Mouse (Mus musculus) G1E-ER4 (cell line): Measurements from ENCODE around the gene Hspb3. TPM values are rescaled to one million over a fixed set of nuclear protein-coding genes. Genes with fewer than 3 reads are reported as not detected.

Experiments
- GATA1 ChIP-seq: IDR thresholded peaks from one replicate; pipeline ENCODE4 v1.8.0; 2012; ENCODE audit warnings: low read length, inconsistent platforms
- polyA plus RNA-seq: library from polyadenylated mRNA; stranded (reverse); fragments of >175 nt; gene quantifications from 2 replicates; pipeline ENCODE4 v1.2.3, GENCODE M21; 2012

Gene Hspb3
- polyA plus RNA-seq, result not detected in 2 replicates

DNA sequence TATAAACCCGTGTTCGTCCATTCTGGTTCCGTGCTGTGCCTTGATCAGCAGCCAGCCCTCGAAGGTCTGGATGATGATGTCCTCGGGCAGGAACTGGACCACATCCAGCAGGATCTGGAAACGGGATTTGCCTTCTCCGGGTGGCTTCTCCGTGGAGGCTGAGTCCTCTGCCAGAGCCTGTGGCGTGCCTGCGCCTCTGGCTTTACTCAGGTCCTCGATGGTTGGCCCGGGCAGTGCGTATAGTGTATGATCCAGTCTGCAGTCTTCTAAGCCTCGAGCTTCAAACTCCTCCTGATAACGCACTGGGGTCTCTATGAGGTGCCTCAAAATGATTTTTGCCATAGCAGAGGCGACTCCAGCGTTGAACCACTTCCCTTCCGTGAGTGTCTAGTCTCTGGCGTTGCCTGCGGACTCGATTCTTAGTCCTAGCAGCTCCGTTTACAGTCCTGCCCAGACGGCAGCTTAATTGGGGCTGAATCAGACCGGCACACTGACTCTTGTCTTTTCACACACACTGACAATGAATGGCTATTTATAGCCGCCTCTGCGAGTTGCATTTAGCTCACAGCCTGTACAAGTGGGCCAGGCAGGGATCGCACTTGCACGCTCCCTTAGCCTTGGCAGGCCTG, at the start of gene Hspb3:
Gene Hspb3 (minus strand): TSS at position 526 of the 629 bp plus-strand sequence.
- no peak for TF ChIP-seq GATA1

DNA sequence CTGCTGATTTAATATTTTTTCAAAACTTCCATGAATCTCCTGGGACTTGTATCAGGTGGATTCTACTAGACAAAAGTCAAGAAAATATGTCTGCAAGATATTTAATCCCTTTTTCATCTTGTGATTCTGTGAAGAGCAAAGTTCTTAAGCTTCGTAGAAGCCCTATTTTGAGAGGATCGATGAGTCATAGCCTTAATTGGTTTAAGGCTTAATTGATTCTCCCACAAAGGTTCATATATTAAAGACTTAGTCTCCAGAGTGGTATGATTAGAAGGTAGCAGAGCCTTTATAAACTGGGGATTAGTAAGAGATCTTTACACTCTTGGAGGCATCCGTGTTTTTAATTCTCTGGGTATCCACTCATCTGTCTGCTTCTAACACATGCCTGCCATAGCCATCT, 49.7 kb upstream of the Hspb3 start:
- no peak for TF ChIP-seq GATA1

DNA sequence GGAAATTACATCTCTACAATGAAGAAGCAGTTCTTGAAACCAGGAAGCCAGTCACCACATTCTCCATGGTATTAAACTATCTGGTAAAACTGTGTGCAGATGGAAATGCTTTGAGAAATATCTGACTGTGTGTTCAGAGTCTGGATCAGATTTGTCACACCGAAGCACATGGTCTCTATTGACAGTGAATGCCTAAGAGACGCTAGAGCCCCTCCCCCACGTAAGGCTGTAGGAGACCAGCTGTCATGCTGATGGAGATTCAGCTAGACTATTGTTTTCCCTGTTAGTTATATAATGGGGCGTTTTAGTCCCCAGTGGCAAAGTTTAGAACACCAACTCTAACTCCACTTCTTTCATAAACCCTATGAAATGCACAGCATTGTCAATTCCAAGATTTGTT, 42.7 kb upstream of the Hspb3 start:
- TF ChIP-seq GATA1, result no peak

DNA sequence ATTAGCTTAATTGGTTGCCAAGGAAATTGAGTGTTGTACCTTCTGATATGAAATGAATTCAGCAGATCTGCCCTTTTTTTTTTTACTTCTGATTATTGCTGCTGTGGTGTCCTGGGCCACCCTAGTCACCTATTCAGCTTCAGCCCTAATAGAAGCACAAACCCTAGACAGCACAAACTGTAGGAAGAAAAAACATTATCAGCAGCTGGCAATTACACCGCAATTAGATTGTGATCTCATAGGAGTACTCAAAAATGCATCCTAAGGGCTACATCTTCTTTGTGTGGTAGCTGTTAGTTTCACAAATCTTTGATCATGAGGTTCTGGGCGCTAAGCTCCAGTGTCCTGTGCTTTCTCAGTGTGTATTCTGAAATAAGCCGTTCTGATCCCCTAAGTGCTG, 37.7 kb upstream of the Hspb3 start:
- no peak for TF ChIP-seq GATA1

DNA sequence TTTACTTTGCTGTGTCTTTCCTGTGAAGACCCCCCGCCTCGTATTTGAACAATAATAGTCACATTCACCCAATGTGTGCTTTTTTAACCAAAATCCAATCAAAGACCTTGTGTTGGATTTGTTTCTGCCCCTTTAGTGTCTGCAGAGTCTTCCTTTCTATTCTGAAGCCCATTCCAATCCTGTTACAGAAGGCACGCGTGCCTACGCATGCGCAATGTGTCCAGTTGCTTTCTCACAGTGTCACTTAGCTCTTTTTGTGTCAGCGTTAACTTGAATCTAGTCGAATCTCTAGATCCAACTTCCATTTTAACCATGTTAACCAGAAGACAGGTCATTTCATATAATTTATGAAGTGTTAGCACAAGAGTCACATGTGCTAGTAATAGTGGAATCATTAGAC, 36.5 kb upstream of the Hspb3 start:
- no peak for TF ChIP-seq GATA1

DNA sequence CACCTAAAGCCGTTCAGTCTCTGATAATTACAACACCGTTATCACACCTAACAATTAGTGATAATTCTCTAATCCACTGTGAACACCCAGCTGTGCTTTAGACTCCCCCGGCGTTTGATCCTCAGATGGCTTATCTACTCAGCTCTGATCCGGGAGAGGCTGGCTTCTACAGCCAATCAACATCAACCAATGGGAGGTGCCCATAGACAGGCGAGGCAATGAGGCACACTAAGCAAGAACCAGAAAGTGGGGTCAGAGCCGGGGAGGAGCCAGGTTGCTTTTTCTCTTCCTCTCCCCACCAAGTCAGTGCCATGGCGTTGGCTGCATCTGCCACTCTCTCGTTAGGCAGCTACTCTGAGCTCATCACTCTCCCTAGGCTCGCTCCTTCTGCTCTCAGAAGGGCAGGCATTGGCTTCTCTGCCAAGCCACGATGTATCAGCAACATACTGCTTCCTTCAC, 36.0 kb upstream of the Hspb3 start:
- TF ChIP-seq GATA1, result no peak

DNA sequence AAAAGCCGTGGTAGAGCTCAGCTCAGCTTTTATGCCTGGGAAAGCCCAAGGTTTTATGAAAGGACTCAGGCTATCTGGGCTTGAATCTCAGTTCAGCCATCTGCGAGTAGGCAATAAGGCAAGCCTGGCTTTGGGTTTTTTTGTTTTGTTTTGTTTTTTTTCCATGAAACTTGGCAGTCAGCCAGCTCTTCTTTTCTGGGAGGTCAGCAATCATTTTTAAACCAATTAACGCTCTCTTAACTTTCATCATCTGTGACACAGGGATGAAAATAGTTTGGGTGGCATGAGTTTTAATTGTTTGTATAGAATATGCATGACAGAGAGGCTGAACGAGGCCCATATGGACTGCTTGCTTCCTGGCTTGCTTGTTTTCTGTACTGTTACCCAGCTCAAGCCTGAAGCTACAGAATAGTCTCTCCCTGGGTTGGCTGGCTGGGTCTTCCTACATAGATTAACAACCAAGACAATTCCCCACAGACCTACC, 33.4 kb upstream of the Hspb3 start:
- TF ChIP-seq GATA1, result no peak

DNA sequence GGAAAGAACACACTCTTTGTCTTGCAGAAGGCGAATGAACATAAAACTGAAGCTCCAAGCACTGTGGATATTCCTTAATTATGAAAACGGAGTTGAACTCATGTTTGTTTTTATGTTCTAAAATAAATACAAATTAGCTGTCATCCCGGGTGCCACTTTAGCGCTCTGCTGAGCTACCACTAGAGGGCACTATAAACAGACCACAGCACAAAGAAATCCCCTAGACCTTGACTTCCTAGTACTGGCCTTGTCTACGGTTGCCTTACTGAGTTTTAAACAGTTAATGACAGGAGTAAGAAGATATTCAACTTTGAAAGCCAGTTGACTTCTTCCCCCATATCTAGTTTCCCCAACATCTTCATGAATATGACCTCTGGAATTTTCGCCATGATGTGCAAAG, 29.9 kb upstream of the Hspb3 start:
- no peak for TF ChIP-seq GATA1

DNA sequence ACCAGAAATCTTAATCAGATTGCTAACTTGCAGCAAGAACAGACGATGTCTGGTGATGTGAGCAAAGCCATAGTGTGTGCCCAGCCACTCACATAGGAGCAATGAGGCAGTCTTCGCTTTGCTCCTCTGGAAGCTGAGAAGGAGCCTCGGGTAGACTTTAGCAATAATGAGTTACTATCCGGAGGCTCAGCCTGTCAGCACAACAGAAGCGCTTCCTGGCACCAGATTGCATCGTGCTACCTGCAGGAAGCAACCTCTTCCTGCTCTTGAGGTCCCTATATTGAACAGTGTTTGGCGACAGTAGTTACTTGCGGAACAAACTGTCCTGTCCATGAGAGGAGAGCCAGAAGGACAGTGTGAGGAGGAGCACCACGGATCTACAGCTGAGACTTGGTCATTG, 28.2 kb upstream of the Hspb3 start:
- no peak for TF ChIP-seq GATA1

DNA sequence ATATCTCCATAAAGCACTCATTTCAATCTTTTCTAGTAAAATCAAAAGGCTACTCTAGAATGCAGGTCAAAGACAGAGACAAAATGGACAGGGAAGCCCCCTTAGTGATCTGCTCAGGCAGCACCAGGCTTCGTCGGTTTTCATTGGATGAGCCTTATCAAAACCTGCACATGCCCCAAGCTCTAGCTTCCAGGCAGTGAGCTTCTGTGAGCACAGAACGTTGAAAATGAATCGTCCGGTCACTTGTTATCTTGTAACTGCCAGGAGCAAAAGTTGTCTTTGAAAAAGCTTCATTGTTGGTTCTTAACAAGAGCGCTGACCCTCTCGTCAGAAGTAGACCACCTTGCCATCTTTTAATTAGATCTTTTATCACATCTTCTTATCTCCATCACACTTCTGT, 26.4 kb upstream of the Hspb3 start:
- no peak for TF ChIP-seq GATA1

DNA sequence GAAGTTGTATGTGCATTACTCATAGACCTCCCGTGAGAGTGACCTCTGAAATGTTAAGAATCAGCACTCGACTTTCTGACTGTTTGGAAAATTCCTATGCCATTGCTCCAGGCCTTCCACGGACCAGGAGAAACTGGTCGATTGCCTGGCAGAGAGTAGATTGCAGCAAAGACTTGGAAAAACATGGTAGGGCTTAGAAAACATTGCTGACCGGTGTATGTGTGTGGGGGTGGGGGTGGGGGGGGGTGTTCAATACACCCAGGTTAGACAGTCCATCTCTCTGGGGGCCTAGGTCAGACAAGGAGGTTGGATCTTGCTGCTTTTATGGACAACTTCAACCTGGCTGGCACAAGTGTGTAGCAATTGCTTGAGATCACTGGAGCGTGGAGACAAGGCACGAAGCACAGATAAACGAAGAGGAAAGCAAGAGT, 23.2 kb upstream of the Hspb3 start:
- no peak for TF ChIP-seq GATA1

DNA sequence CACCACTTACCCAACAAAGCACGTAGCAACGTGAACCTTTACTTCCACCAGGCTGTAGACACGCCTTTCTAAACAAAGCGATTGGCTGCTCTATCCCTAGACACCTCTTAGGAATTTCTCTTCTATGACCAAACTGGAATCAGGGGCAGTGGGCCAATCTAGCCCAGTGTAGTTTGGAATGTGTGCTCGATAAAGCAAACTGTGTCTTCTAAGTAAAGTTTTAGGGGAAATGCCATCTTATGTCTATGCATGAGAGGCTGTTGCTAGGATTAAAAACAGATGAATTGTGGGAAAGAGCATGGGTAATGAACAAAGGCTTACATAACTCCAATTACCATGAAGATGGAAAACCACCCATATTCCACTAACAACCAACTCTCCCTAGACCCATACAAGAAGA, 19.3 kb upstream of the Hspb3 start:
- no peak for TF ChIP-seq GATA1

DNA sequence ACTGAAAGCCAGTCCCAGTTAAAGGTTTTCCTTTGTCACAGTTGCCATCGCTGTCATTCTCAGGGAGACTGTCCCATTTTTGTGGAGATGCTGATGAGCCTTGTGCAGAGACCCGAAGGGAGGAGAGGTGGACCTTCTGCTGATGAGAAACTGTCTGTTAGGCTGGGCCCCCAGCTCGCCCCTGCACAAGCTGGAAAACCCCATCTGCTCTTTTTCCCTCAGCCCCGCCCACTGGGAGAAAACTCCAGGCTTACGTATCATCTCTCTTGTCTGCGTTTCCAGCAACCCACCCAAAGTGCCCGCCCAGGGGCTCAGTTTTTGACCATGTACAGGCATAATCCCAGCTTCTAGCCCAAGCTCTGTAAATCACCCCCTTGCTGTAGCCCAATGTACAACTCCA, 17.2 kb upstream of the Hspb3 start:
- TF ChIP-seq GATA1, result no peak

DNA sequence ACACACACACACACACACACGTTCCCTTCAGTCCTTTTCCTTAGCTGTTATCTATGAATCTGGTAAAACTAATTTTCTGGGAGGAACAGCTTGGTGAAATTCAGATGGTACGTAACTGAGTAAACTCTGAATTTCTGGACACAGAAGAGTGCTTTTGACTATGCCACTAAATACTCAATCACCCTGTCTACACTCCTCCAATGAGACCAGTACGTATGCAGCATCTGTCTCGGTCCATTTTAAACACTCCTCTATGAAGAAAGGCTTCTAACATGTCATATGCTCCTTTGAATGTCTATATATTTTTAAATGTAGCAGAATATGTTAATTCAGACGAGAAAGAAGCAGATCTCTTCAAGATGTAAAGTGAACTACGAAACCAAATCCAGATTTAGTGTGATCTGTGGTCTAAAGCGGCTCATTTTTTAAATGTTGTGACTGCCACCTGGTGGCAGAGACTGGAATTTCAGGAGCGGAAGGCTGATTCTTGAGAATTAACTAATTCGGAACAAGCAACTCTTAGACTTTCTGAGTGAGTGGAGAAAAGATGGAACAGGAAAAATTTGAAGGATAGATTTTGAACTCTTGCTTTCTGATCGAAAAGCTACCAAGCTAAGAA, 6.1 kb upstream of the Hspb3 start:
- no peak for TF ChIP-seq GATA1

DNA sequence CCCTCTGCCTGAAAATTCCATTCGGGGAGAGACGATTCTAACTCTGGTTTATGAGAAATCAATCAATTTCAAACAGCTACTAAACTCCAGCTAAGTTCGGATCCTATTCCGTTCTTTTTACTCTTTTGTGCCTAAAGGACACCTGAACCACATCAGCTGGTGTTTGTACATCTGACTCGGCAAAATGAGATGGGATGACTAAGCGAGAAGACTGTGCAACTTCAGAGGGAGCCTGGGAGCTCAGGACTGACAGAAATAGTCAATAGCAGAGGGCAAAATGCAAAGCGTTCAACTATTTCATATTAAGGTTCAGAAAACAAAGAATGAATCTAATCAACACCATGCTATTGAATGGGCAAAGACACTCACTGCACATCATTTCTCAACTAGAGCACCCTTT, 407 bp upstream of the Hspb3 start:
- no peak for TF ChIP-seq GATA1

DNA sequence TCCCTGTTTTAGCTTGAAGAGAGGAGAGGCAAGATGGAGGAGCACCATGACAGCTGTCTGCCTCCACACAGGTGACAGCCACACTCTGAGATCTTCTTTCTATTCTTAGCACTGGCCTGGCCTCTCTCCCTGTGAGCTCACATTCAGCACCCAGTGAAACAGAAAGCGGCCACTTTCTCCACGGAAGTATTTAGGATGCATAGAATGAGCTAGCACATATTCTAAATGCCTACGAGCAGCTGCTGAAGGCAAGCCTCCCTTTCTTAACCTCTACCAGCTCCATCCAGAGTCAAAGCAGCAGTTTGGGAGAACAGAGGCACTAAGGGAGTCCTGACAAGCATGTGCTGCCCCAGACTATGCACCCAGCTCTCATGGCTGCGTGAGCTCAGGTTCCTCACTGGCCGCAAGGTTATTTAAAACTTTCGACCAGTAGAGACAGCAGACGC, 1.6 kb downstream of the Hspb3 start:
- TF ChIP-seq GATA1, result no peak
